Mouse (Mus musculus) granulocyte monocyte progenitor cell, adult 5-6 weeks (primary cell): ENCODE data around the gene Adgrg5. TPM values are rescaled to one million over a fixed set of nuclear protein-coding genes. Genes with fewer than 3 reads are reported as not detected.

Experiments used
- ATAC-seq: replicated peaks from 2 replicates; pipeline ENCODE4 v1.8.0; 2016; ENCODE audit warnings: mild to moderate bottlenecking, moderate TSS enrichment, inconsistent platforms; ENCODE audit not compliant: poor library complexity, severe bottlenecking
- total RNA-seq, 2 experiments: library from RNA; stranded (forward) in 1 of 2; stranded (reverse) in 1 of 2; fragments of 200-712, 200-1000 nt in 1 of 2; fragments of >200 nt in 1 of 2; fragmentation: Nextera tagmentation in 1 of 2; gene quantifications; 2 replicates each; pipeline ENCODE4 v1.2.3; 2014 to 2017

Adgrg5 gene
- total RNA-seq, 2 experiments from 2014 or later = not detected

DNA sequence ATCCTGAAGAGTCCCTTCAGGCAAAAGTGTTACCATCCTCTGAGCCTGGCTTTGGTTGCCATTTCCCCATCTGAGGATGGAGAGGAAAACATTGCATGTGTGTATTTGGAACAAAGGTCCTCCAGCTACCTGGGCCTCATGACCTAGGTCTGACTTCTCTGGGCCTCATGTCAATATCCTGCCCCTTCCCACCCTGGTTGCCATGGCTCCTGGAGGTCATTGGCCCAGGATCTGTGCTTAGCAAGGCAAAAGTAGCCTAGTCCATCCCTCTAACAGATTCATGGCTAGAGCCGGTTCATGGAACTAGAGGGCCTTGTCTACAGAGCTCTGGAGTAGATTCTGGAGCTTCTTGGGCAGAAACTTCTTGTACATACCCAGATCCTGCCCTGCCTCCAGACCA lies 38.7 kb downstream of the Adgrg5 start:
- ATAC-seq = no peak

DNA sequence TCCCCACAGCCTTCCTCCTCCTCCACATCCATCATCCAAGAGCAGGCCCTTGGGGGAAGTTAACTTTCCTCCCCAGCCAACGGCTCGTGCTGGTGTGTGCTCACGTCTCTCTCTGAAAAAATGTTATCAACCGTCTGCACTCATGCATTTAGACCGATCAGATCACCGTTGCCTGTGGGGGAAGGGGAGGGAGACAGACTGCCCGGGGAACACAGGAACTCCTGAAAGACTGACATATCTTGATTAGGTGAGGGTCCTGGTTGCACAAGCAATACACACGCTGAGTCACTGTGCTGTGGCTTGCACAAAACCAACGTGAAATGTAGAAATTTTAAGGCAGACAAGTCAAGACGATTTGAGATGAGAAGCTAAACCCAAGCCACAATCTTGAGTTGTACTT lies 41.3 kb downstream of the Adgrg5 start:
- ATAC-seq = peak; percentile 92

DNA sequence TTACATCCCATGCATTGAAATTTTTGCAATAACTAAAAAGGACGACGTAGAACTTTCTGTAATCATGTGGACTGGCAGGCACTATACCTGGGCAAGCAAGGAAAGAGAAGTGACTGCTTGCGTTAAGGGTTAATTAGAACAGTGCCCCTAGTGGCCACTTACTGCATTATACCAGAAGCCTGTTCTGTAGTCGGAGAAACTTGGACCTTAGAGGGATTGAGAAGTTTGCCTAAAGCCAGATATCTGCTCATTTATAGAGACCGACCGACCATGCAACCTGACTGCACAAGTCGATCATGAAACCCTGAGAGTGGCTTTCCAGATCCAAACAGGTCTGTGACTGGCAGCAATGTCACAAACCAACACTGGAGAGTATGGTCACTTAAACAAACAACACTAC lies 43.1 kb downstream of the Adgrg5 start:
- peak; percentile 33; the same call in 1 of the 2 replicates for ATAC-seq

DNA sequence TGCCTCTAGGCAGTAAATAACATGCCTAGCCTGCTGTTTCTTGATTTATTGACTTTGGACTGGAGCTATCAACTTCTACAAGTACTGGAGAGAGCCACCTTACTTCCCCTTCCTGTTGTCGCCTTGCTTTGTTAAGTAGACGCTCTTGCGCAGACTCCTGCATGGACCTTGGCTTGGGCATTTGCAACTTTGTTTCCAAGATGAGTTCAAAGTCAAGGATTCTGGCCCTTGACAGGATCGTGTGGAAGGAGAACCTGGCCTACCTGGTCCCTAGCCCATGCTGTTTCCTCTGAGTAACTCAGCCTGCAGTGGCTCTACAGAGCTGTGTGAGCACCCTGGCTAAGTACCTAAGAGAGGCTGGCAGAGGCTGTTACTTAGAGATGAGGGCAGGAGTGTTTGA lies 43.6 kb downstream of the Adgrg5 start:
- ATAC-seq = peak; percentile 47; the same call in 1 of the 2 replicates

DNA sequence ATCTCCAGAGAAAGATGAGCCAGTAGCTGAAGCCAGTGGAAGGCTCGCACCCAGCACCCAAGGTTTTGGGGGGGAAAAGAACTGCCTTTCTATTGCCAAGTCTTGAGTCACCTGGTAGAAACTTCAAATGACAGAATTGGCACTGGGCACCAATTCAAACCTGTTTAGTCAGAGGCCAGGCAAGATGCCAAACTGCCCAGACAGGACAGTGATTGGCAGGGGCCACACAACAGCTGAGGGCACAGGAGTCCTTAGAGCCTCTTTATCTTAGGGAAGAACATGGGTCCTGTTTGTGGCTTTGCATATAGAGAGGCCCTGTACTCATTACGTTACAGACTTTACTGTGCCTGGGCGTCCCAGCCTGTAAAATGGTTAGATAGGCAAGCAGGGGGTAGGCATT lies 44.1 kb downstream of the Adgrg5 start:
- ATAC-seq = no peak

DNA sequence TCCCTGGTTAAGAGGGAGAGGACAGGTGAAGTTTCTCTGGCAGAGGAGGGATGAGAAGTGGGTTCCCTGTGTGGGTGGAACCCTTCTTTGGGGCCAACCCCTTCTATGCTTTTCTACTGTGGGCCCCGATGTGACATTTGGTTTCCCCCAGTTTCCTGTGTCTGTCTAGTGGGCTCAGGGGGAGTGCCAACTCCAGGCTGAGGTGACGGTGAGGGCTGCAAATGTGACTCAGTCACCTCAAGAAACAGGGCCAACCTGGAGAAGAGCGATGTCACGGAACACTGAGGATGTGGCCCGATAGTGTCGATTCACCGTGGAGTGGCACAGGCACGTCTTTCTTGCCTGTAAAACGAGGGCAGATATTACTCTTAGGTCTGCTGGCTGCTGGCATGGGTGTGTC lies 49.8 kb downstream of the Adgrg5 start:
- 0 out of 2 replicates have a peak, but pooled peaks have one; percentile 8 for ATAC-seq

DNA sequence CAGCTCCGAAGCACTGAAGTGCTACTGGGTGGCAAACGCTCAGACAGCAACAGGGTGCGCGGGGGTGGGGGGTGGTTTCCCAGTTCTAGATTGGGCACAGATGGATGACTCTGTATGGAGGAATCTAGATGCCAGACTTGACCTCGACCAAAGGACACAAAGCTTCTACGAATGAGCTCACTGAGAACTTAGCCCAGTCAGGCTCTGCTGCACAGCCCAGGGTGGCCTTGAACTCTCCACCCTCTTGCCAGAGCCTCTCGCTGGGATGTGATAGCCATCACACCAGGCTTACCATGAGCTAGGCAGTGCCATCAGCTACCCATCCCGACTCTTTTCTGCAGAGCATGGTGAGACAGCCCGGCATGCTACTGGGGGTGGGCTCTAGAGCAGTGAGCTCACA lies 50.3 kb downstream of the Adgrg5 start:
- no peak for ATAC-seq

DNA sequence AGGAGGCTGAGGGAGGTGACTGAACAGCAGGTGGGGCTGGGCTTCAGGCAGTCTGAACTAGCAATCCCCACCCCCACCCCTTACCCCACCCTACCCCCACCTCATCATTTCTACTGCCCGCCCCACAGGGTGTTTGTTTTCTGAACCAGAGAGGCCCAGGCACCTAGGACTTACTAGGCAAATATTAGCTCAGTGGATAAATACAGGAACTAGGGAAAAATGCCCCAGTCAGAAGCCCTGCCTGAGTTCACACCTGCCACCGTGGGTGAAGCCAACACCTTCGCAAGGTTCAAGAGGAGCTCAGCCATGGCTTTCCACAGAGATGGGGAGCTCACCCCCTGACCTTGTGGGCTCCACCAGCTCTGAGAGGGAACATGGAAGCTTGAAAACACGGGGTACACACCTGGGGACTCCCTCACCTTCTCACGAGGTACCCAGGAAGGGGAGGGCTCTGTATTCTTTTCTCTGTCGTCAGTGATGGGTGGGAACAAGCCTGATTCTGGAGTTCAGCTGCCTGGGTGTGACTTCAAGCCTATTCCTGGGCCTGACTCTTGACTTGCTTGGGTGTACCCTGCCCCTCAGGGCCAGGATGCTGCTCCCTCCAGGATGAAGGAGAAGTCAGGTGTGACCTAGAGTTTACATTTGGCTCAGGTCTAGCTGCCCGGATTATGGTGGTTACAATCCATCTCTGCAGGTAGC lies 51.1 kb downstream of the Adgrg5 start, which contains the start of gene Adgrg1:
TSS of gene Adgrg1 (plus strand) at position 285 of the 699 bp plus-strand sequence.
- ATAC-seq = no peak

DNA sequence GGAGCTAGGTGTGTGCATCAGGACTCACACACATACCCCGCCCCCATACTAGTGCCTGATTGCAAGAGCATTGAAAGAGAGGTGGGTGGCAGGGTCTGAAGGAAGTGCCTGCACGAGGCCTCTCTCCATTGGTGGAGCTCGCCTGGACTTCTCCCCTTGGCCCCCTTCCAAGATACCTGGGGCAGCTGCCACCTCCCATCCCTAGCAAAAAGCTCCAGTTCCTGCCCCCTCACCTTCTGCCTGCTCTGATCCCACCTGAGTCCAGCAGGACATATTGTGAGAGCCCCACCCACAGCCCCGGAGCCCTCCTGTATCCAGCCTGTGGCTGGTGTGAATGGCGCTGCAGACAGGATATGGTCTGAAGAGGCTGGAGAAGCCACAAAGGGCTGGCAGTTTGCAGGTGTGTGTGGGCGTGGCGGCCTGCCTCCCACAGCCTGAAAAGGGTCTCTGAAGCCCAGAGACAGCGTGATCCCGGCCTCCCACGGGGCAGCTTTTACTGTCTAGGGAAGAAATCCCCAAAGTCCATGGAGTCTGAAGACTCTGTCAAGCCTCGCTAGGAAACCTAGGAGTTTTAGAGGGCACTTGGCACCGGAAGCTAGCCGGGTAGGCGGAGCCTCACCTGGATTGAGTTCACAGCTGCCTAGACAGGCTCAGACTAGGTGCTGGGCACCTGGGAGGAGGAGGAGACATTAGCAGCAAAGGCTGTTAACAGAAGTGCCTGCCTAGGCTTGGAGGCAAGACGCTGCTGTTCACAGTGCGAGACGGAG lies 53.3 kb downstream of the Adgrg5 start:
- ATAC-seq = peak; percentile 20

DNA sequence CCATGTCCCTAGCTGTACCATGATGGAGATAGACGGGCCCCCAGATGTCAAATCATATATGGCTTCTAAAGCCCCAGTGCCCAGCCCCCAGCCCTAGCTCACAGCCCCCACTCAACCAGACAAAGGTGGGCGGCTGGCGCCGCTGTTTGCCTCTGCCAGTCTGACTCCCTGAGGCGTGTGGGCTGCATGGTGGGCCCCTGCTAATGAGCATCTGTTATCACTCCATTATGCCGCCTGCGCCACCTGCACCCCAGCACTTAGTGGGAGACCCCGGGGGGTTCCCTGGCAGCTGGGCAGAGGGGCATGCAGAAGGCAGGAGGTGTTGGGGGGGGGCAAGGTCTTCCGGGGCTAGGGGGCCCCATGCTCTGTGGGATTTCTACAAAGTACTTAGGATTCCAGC lies 54.6 kb downstream of the Adgrg5 start:
- ATAC-seq = no peak

DNA sequence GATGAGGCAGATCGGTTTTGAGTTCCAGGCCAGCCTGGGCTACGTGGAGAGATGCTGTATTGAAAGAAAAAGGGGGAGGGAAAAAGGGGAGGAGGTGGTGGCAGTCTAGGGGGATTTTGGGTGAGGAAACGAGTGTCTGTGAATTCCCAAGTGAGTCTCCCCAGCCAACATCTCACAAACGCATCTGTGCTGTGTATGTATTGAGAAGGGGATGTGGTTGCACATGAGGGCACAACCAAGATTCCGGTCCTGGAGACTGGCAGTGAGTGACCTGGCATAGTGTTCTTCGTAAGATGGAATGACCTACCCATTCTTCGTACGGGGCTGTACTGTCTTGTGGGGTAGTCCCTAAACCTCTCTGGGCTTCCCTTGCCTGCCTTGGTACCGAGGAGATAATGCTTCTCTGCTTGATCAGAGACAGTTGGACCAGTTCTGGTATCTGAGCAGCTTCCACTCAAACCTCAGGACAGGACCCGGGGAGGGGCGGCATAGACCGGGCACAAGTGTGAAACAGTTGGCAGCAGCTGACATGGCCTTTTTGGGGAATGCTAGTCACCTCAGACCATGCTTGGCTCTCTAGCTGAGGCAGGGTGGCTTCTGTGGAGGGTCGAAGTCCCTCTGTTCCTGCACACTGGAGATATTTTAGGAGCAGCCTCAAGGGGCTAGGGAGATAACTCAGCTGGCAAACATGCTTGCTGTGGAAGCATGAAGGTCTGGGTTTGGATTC lies 55.3 kb downstream of the Adgrg5 start:
- peak; percentile 36 for ATAC-seq

DNA sequence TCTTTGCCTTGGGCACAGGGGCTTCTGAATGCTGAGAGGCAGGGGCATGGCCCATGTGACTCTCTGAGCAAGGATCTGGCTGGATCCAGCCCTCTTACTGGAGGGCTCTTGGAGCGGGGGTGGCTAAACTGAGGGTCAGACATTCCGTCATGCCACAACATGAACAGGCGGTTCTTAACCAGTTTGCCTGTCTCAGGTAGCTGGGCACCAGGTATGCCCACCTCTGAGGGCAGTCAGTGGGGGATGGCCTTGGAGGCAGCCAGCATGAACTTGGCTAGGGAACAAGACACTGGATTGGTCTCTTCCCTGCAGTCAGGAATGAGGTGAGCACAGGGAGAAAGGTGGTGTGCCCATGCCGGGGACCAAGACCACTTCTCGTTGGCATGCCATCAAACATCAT lies 56.7 kb downstream of the Adgrg5 start:
- no peak for ATAC-seq

DNA sequence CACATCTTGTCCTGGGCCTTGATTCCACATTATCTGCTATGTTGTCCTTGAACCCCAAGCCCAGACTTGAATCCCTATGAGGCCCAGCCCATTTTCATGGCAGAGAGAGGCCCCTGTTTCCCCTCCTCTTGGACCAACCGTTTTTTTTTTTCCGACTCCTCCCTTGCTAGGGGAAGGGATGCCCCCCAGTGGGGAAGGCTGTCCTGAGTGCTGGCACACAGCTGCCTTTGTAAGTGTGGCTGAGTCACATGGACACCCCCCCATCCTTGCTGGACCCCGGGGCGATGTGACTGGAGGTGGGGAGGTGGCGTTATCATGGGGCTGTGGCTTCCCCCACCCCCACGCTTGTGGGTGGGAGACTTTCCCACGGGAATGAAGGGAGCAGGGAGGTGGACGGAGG lies 57.5 kb downstream of the Adgrg5 start:
- ATAC-seq = no peak

DNA sequence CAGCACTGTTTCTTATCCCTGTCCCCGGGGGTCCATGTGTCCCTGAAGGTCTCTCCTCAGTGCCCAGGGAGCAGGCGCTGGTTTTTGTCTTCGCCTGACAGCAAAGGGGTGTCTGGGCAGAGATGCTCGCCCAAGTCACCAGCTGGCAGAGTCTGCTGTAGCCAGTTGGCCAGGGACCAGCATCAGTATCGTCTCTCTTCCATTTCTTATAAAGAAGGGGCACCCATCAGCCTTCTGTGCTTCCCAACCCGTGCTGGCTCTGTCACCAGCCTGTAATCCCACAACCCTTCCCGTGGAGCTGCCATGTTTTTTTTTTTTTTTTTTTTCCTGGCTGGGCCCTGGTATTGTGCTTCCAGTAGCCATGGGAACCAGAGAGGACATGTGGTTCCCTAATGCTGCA lies 58.4 kb downstream of the Adgrg5 start:
- no peak for ATAC-seq

DNA sequence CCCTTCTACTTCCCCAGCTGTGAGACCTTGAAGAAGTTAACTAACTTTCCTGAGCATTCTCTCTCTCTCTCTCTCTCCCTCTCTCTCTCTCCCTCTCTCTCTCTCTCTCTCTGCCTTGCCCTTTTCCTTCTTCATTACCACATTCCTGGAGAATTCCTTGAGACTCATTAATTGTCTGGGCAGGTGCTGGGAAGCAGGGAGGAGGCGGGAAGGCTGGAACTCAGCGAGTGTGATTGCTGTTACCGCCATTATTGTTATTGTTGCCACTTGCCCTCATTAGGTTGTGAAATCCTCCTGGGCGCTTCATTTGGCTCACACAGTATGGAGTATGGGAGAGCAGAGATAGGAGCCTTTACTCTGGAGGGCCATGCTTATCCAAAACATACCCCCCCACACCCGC lies 59.7 kb downstream of the Adgrg5 start:
- ATAC-seq = no peak

DNA sequence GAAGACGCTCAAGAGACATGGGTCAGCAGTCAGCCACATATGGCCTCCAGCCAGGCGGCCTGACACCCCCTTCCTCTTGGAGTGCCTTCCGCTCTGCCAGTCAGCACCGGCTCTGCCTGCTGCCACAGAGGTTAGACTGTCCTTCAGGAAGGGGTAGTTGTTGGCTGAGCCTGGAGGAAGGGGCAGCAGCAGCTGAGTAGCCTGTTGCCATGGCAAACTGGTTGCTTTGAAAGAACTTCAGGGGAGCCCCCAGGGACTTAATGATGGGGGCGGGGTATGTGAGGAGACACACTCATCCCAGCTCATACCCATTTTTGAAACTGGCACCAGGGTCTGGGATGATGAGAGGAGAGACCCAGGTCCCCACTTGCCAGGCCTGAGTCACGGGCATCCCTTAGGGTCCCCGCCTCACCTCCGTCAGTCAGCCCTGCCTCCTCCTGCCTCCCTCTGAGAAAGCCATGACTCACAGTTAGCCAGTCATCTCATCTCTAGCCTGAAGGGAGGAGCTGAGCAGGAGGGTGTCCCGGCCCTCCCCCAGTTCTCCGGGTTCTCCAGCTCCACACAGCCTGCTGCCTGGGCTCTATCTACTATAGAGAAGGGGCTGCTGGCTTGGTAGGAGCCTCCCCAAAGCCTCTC lies 60.5 kb downstream of the Adgrg5 start:
- ATAC-seq = peak; percentile 67

DNA sequence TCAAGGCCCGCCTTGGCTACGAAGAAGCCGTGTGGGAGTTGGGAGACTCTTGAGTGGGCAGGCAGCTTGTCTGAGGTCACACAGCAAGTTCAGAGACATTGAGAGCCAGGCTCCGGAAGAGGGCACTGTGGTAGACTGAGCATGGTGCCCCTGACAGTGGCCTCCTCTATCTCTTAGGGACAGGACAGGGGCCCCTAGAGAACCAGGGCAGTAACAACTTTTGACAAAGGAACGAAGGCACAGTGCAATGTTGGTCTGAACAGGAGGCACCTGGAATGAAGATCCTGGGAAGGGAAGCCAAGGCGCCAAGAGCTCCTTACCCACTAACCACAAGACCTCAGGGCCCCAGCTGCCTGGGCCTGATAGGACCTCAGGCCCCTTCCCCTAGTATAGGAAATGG lies 61.5 kb downstream of the Adgrg5 start:
- ATAC-seq = peak; percentile 45

DNA sequence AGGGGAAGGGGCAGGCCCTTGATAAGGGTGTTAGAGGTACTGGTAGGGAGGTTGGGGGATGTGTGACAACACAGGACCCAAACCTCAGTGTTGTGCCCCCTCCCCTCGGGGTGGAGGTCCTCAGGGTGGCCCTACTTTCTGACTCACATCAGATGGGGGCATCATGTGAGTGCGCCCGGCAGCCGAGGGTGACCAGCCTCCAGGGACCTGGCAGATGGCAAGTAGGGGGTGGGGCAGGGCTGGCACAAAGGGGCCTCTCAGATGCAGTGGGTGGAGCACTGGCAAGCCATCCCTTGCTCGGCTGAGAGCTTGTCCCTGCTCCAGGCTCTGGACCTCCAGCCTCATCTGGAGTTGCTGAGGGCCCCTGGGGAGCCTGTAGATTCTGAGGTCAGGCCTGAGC lies 63.2 kb downstream of the Adgrg5 start:
- no peak for ATAC-seq

DNA sequence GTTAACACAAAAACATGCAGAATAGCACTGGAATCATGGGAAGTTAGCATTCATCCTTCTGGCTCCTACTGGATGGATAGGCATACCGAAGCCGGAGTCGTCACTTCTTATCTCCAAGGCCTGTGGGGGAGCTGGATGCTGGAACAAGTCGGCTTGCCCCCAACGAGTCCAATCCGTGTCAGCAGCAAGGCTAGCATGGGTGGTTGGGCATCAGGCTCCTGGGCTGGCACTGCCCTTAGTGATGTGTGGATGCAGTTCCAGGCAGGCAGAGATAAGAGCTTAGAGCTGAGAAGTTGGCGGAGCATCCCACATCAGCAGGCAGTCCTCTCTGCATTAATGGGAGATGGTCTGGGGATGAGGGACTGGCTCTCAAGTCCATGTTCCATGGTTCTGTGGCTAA lies 64.1 kb downstream of the Adgrg5 start:
- ATAC-seq = no peak

DNA sequence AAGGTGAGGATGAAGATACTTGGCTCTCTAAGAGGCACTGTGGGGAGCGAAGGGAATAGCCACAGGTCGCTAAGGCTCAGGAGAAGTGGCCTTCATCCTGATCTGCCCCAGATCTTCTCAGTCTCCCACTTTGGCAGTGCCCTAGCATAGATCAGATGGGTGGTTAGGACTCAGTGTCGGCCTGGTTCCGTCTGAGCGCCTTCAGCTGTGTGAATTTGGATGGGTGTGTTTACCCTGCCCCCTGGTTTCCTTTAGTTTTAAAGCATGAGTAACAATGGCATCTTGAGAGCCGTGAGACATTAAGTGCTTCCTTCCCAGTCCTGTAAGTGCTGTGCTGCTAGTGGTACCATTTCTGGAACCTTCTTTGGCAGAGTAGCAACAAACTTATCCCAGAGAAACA lies 65.1 kb downstream of the Adgrg5 start:
- ATAC-seq = no peak

DNA sequence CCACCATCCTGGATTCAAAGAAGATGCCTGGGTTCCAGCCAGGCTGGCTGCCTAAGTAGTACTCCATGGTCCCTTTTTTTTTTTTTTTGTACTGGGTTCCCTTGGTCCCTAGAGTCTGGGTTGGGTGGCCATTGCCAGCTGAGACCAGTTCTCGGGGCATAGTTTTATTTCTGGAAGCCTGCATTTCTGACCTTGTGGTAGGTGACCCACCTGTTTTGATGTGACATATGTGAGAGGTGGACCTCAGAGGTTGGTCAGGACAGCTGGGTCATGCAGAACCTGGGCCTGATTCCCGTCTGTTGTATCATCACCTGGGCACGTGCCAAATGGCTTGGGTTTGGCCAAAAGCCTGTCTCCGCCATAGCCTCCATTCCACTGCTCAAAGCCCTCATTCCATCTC lies 66.2 kb downstream of the Adgrg5 start:
- ATAC-seq = no peak
